Mouse (Mus musculus): ENCODE data around the gene Cpsf6.
"Not testable (repeated sequence)": the region's sequence is repeated elsewhere in the genome, so short reads cannot be mapped to it uniquely, and the experiment has no call there.

The Cpsf6 gene

GRCm38 (mm10) chr10:117400246-117400954 is 20.6 kb upstream of the Cpsf6 start:
- no peak for DNase-seq (ENCODE audit: low spot score in 2 of 2)

GRCm38 (mm10) chr10:117399839-117400238 is 20.0 kb upstream of the Cpsf6 start:
- DNase-seq (ENCODE audit: low spot score in 2 of 2), result no peak

- no peak for DNase-seq (ENCODE audit: low spot score in 2 of 2)
Observed at GRCm38 (mm10) chr10:117399196-117399595, 19.4 kb upstream of the Cpsf6 start.

GRCm38 (mm10) chr10:117398044-117398780 is 18.4 kb upstream of the Cpsf6 start:
- no peak for DNase-seq (ENCODE audit: low spot score in 2 of 2)

- DNase-seq (ENCODE audit: low spot score in 2 of 2), result no peak
Observed at GRCm38 (mm10) chr10:117397106-117397625, 17.4 kb upstream of the Cpsf6 start.

- DNase-seq (ENCODE audit: low spot score in 2 of 2), result no peak
Observed at GRCm38 (mm10) chr10:117396386-117397048, 16.7 kb upstream of the Cpsf6 start.

GRCm38 (mm10) chr10:117395801-117396200 is 16.0 kb upstream of the Cpsf6 start:
- no peak for DNase-seq (ENCODE audit: low spot score in 2 of 2)

GRCm38 (mm10) chr10:117394738-117395550 is 15.1 kb upstream of the Cpsf6 start:
- DNase-seq (ENCODE audit: low spot score in 2 of 2), result no peak

GRCm38 (mm10) chr10:117393891-117394395 is 14.1 kb upstream of the Cpsf6 start:
- no peak for DNase-seq (ENCODE audit: low spot score in 2 of 2)

GRCm38 (mm10) chr10:117393196-117393890 is 13.5 kb upstream of the Cpsf6 start:
- DNase-seq (ENCODE audit: low spot score in 2 of 2), result no peak

- DNase-seq (ENCODE audit: low spot score in 2 of 2), result no peak
Observed at GRCm38 (mm10) chr10:117392832-117393195, 13.0 kb upstream of the Cpsf6 start.

GRCm38 (mm10) chr10:117392397-117392796 is 12.6 kb upstream of the Cpsf6 start:
- not testable (repeated sequence) for DNase-seq (ENCODE audit: low spot score in 2 of 2)

GRCm38 (mm10) chr10:117391801-117392200 is 12.0 kb upstream of the Cpsf6 start:
- no peak for DNase-seq (ENCODE audit: low spot score in 2 of 2)

GRCm38 (mm10) chr10:117391057-117391456 is 11.2 kb upstream of the Cpsf6 start:
- no peak for DNase-seq (ENCODE audit: low spot score in 2 of 2)

- DNase-seq (ENCODE audit: low spot score in 2 of 2), result no peak
Observed at GRCm38 (mm10) chr10:117389904-117390875, 10.4 kb upstream of the Cpsf6 start.

- DNase-seq (ENCODE audit: low spot score in 2 of 2), result no peak
Observed at GRCm38 (mm10) chr10:117389371-117389740, 9.5 kb upstream of the Cpsf6 start.

- no peak for DNase-seq (ENCODE audit: low spot score in 2 of 2)
Observed at GRCm38 (mm10) chr10:117388637-117389370, 9.0 kb upstream of the Cpsf6 start.

- DNase-seq (ENCODE audit: low spot score in 2 of 2), result not testable (repeated sequence)
Observed at GRCm38 (mm10) chr10:117387961-117388636, 8.3 kb upstream of the Cpsf6 start.
